Mouse (Mus musculus) embryonic fibroblast, embryonic 13.5 days (primary cell): ENCODE results near the gene Ndufv1.

ENCODE experiments used
- CTCF ChIP-seq: IDR thresholded peaks from 2 replicates; pipeline ENCODE4 v1.5.1; 2011; ENCODE audit warnings: mild to moderate bottlenecking, control low read depth, low read length, moderate library complexity, borderline replicate concordance; ENCODE audit not compliant: insufficient read depth
- POLR2A ChIP-seq: IDR thresholded peaks from 2 replicates; pipeline ENCODE4 v1.6.1; 2011; ENCODE audit warnings: low read depth, mild to moderate bottlenecking, control low read depth, low read length, moderate library complexity

- TF ChIP-seq CTCF (peak; percentile 45; the same call in 1 of the 2 replicates), POLR2A (no peak)
These were observed 39.3 kb upstream of the Ndufv1 start for GRCm38 (mm10) chr19:4051741-4052515.
